Mouse (Mus musculus) T-helper 17 cell (primary cell): ENCODE measurements around the gene Znhit2.

ENCODE experiments used
- in situ Hi-C, 2 experiments: fragments of 300-600 bp; cut with MboI, MseI; formaldehyde crosslinking; loops; 1 replicate in 1 of 2; 2 replicates in 1 of 2; pipeline ENCODE4 v1.15.1; 2025; ENCODE audit warnings: high pct_unique_total_duplicates in 2 of 2

Gene Znhit2

DNA sequence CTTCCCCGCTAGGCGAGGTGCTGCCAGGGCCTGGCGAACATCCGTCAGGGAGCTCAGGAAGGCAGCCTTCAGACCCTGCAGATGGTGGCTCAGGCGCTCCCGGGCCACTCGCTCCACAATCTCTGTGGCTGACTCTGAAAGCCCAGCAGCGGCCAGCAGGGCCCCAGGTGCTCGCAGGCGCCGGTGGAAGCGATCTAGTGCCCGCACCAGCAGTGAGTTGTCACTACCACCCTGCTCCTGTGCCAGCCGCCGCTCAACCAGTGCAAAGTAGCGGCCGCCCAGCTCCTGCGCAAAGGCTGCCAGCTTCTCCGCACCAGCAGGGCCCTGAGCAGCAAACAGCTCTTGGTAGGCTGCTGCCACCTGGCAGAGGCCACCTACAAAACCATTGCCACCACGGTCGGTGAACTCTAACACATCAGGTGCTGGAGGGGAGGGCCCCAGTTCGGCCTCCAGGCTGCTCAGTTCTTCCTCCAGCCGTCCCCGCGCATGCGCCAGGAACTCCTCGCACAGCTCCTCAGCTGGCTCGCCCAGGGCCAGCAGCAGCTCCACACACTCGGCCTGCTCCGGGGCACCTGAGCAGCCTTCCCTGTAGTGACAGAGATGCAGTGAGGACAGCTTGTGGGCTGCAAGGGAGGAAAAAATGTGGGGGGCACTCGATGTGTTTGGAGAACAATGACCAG, 9.7 kb downstream of the Znhit2 start:
- in situ Hi-C loops, result no loop called here

- in situ Hi-C loops, result no loop called here
Measured at GRCm38 (mm10) chr19:6071261-6071660, 10.3 kb downstream of the Znhit2 start.

- in situ Hi-C loops, result no loop called here
Measured at GRCm38 (mm10) chr19:6073889-6074288, 12.9 kb downstream of the Znhit2 start.

DNA sequence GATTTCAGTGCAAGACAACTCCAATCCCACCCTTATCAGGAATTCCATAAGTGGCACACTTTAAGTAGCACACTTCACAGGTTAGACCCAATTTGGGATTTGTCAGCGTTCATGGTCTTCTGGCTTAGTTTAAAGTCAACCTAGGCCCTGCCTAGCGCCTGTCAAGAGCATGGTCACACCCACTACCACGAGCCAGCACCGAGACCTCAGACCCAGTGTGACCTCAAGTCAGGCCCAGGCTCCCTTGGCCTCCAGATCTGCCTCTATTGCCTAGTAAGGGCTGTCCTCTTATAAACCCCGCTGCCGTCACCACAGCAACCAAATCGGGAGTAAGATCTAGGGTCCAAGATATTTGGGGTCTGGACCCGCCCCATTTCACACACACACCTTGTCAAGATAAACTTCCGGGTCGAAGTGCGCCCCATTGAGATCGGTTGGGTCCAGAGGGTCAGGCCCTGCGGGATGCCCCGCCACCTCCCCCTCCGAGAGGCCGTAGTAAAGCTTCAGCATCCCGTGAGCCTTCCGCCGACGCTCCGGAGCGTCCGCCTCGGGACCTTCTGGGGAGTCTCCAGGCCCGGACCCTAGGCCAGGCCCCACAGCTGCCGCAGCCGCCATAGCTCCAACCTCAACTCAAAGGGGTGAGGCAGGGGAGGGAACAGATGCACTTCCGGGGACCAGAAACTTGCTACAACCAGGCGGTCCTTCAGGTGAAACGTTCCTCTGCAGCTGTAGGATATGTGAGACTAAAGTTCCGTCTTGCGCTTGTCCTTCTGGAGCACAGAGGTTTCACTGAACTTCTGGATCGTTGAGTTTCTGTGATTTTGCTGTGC, 15.8 kb downstream of the Znhit2 start, which contains the start of gene Vps51:
Gene Vps51, minus strand, starts transcription at position 668 of the 830 bp plus-strand sequence.
- in situ Hi-C loops, result no loop called here

DNA sequence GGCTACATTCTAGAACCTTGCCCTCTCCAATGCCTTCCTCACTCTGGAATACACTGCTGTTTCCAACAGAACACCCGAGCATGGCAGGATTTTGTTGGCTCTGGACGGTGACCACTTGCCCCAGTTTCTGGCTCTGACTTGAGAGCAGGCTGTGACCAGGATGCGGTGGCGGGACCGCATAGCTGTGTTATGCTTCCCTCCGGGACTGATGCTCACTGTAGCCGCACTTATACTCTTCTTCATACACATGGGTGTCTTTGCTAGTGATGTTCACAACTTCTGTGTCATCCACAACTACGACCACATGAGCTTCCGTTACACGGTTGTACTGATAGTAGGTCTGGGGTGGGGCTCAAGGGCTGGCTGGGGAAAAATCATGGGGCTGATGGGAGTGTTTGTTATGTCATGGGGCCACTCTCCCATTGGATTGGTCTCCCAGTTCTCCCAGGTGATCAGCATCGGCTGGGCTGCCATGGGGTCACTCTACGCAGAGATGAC, 19.0 kb downstream of the Znhit2 start, which contains the start of gene Tmem262:
Gene Tmem262, plus strand, starts transcription at position 51 of the 498 bp plus-strand sequence.
- in situ Hi-C loops, result no loop called here

DNA sequence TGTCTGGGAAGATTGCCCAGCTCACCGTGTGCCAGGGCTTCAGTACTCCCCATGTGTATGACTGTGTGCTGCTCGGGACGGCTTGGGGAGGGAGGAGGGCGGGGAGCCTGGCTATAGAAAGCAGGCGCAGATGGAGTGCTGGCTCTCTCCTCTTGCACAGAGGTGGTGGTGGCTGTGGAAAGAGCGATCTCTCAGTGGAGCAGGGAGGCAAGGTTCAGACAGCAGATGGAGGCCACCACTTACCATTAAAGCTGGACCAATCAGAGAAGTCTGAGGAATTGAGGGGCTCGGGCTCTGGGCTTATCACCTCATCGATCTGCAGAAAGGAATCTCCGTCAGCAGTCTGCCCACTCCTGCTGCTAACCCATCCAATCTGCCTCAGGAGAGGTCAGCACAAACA, 21.2 kb downstream of the Znhit2 start, which contains the start of gene Gm28374:
Gene Gm28374, minus strand, starts transcription at position 101 of the 400 bp plus-strand sequence.
- in situ Hi-C loops, result no loop called here

DNA sequence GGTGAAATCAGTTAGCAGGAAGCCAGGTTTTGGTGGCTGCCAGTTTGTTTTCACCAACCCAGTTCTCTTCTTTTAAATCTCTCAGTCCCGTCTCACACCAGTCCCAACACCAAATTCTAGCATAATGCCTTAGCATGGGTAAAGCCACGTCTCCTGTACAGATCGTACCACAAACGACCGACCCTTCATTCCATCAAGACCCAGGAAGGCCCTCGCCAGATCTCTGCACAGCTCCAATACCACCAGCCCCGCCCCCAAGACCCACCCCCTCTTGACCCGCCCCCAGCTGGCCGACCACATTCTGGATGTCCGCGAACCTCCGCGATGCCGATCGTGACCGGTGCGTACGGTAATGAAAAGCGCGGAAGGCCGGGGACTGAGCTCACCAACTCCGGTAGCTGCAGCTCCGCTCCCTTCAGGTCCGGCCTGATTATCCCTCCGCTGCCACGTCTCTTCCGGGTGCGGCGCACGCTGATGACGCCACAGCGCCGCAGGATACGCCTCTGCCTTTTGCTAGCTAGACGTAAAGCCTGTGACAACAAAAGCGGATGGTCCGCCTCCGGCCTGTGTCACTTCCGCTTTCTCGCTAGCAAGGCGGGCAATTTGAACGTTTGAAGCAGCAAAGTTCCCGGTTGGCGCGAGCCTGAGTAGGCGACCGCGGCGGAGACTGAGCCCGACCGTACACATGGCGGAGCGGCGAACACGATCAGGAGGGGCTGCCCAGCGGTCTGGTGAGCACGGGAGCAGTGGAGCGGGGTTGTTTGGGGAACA, 23.7 kb downstream of the Znhit2 start, which contains the start of the genes Zfpl1 and Cdca5:
Gene Zfpl1, minus strand, starts transcription at position 479 of the 771 bp plus-strand sequence.
Gene Cdca5, plus strand, starts transcription at position 506 of the 771 bp plus-strand sequence.
- in situ Hi-C loops, result no loop called here

- in situ Hi-C loops, result no loop called here
Measured at GRCm38 (mm10) chr19:6085417-6085879, 24.5 kb downstream of the Znhit2 start.

DNA sequence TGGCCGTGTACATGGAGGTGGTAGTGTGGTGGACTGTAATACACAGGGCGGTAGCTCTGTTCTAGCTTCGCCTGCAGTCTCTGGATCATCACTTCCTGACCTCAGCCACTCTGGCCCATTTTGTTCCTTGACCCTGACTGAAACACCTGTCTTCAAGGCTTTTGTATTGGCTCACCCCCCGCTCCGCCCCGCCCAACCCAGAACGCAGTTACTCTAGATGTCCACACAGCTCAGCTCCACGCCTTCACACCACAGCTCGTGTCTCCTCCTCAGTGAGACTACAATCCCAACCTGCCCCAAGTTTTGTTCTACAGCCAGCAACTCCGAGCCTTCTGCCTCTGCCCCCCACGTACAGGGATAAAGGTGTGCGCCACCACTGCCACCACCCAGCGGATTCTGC, 27.8 kb downstream of the Znhit2 start:
- in situ Hi-C loops, result no loop called here

GRCm38 (mm10) chr19:6094119-6094518, 33.1 kb downstream of the Znhit2 start, which contains the start of gene AC131692.1:
AC131692.1 (plus strand) TSS chr19:6094419.
- in situ Hi-C loops, result no loop called here

GRCm38 (mm10) chr19:6097847-6098246, 36.9 kb downstream of the Znhit2 start:
- in situ Hi-C loops, result no loop called here

DNA sequence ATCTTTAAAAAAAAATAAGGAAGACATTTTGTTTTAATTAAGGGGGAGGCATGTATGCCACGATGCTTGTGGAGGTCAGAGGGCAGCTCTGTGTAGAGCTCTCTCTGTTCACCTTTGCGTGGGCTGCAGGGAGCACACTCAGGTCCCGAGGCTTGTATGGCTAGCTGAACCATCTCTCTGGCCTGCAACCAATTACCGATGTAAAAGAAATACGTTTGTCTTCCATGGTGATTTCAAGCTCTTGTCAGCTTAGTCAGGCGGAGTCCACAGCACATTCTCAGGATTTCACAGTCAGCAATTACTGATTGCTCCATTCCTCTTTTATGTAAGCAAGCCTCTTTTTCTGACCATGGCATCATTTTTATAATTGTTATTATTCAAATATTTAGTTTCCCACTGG, 40.2 kb downstream of the Znhit2 start:
- in situ Hi-C loops, result no loop called here

DNA sequence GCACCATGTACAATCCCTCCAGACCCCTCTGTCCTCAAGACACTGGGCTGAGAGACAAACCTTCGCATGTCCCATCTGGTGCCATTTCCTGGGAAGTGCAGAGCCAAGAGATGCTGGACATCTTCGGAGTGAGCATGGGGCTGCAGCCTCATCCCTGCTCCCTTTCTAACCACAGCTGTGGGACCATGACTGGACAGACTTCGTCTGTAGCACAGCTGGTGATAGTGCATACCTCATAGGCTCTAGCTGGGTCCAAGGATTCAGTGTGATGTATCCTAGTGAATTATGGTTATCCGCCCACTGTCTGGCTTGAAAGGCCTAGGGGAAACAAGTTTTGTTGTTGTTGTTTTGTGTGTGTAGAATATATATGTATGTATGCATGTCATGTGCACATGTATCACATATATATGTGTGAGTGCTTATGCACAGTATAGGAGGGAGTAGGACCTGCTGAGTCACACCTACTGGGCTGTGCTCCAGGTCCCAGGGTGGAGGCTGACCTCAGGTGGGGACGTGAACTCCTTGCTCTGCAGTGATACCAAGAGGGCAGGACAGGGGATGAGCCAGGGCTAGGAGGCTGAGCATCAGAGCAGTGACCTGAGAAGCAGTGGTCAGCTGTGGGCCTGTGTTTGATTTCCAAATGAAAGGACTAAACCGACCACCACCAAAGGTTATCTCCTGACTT, 41.3 kb downstream of the Znhit2 start:
- in situ Hi-C loops, result no loop called here

- in situ Hi-C loops, result no loop called here
Measured at GRCm38 (mm10) chr19:6104476-6104875, 43.5 kb downstream of the Znhit2 start.

DNA sequence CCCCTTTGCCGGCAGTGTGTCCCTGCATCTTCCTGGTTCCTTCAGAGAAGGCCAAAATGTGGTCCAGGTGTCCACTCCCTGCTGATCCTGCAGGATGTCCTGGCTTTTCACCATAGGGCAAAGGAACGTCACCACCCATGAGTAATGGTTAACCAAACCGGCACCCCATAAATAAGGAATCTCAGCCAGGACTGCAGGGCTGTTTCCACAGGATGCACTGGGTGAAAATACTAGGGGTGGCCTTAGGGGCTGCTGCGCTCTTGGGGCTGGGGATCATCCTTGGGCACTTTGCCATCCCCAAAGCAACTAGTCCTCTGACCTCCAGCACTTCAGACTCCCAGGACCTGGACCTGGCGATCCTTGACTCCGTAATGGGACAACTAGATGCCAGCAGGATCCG, 44.6 kb downstream of the Znhit2 start, which contains the start of gene Naaladl1:
Gene Naaladl1, plus strand, starts transcription at position 197 of the 400 bp plus-strand sequence.
- in situ Hi-C loops, result no loop called here
